Mouse (Mus musculus): ENCODE measurements around the gene Gm28827. TPM values are rescaled to one million over a fixed set of nuclear protein-coding genes. Genes with fewer than 3 reads are reported as not detected.
"Not testable (repeated sequence)": the region's sequence is repeated elsewhere in the genome, so short reads cannot be mapped to it uniquely, and the experiment has no call there.

Gm28827 gene
- not detected in 2 replicates for polyA plus RNA-seq (2015; fragmentation: Nextera tagmentation; extraction: Ambion mirVana)

DNA sequence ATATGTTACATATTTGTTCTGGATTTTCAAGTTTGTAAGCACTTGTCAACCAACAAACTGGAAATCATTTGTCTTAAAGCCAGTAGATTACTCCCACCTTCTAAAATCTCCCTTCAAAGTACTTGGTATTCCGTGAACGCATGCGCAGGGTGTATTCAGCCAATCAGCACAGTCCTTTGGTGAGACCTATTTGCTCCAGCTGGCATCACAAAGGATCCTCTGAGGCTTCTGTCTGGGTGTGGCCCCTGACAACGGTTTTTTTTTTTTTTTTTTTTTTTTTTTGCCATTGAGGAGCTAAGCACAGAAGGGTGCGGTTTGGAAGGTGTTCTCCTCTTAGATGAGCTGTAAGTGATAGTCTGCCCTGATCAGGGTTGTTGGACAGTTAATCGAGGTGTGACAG lies at the start of gene Gm28827:
Gene Gm28827, plus strand, starts transcription at position 301 of the 400 bp plus-strand sequence.
- H3K4me1 ChIP-seq (replicated peaks); H3K36me3 ChIP-seq; H3K9ac ChIP-seq; H3K27me3 ChIP-seq; ATAC-seq (replicated peaks; ENCODE audit: insufficient number of reproducible peaks, insufficient read depth, low FRiP score, low read depth); H3K4me2 ChIP-seq; H3K4me3 ChIP-seq; H3K9me3 ChIP-seq (replicated peaks); H3K27ac ChIP-seq: not testable (repeated sequence)
- WGBS = no CpG with 5 or more reads among the region's 6 CpGs
